Mouse (Mus musculus): ENCODE measurements around the gene Fbxo22. TPM values are rescaled to one million over a fixed set of nuclear protein-coding genes. Genes with fewer than 3 reads are reported as not detected.
"Not testable (repeated sequence)": the region's sequence is repeated elsewhere in the genome, so short reads cannot be mapped to it uniquely, and the experiment has no call there.

The Fbxo22 gene
- polyA plus RNA-seq, 1 experiment, result 22.1 TPM

DNA sequence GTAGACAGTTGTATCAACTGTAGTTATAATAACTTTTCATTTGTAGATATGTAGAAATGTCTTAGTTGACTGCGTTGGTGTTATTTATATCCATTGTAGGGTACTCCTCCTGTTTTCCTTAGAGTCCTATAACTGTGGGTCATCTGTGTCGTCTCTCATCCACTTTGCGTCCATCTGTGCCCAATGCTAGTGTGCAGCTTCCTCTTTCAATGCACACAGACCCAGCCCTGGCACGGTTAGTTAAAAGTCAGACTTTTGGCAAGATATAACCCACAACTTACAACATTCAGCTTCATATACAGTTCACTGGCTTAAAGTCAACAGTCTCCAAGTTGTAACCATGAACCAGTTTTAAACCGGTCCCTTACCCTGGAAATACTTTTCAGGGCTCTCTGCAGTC, 23.4 kb downstream of the Fbxo22 start:
- no peak overlapping the region for H3K4me2 ChIP-seq (ENCODE audit: low read depth)
- H3ac ChIP-seq (ENCODE audit: control insufficient read depth, insufficient read length), result no peak overlapping the region
- H3K27me3 ChIP-seq (ENCODE audit: control insufficient read depth, insufficient read depth, insufficient read length), result peaks cover 3% of the 10 kb centered on the region
- no peak overlapping the region for H3K4me3 ChIP-seq
- no peaks in the 10 kb centered on the region for H3K36me3 ChIP-seq (ENCODE audit: control insufficient read depth, insufficient read depth)
- TF ChIP-seq POLR2AphosphoS2 (IDR thresholded peaks at IDR 0.05; ENCODE audit: insufficient read length, low read depth) (no peak), USF1 (IDR thresholded peaks at IDR 0.05; ENCODE audit: low read depth) (no peak), E2F4 (IDR thresholded peaks at IDR 0.05; ENCODE audit: insufficient read depth) (no peak), TCF12 (IDR thresholded peaks at IDR 0.05; ENCODE audit: insufficient read depth, poor library complexity, severe bottlenecking) (no peak), POLR2A (IDR thresholded peaks at IDR 0.05; ENCODE audit: insufficient read length, low read depth) (no peak)
- no peaks in the 10 kb centered on the region for H3K79me2 ChIP-seq (ENCODE audit: control insufficient read depth, insufficient read depth)

DNA sequence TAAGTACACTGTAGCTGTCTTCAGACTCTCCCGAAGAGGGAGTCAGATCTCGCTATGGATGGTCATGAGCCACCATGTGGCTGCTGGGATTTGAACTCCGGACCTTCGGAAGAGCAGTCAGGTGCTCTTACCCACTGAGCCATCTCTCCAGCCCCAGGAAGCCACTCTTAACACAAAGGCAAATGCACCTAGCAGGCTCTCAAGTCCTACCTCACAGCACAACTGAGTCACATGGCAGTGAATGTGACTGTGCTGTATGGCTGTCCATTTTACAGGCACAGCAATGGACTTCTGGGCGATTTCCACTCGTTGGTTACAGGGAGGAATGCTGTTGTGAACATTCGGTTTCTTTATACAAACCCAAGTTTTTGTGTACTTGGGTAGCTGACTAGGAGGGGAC, 23.9 kb downstream of the Fbxo22 start:
- H3ac ChIP-seq (ENCODE audit: control insufficient read depth, insufficient read length), result no peak overlapping the region
- H3K36me3 ChIP-seq (ENCODE audit: control insufficient read depth, insufficient read depth), result no peaks in the 10 kb centered on the region
- no peaks in the 10 kb centered on the region for H3K79me2 ChIP-seq (ENCODE audit: control insufficient read depth, insufficient read depth)
- no peak overlapping the region for H3K4me2 ChIP-seq (ENCODE audit: low read depth)
- TF ChIP-seq POLR2A (IDR thresholded peaks at IDR 0.05; ENCODE audit: insufficient read length, low read depth), result no peak
- no peak for TF ChIP-seq MYOG (IDR thresholded peaks at IDR 0.05; ENCODE audit: control insufficient read depth in 1 of 3, insufficient read depth in 1 of 3, insufficient read length in 2 of 3, low read depth in 2 of 3)
- TF ChIP-seq E2F4 (IDR thresholded peaks at IDR 0.05; ENCODE audit: insufficient read depth), result no peak
- no peak overlapping the region for H3K4me3 ChIP-seq
- H3K27me3 ChIP-seq (ENCODE audit: control insufficient read depth, insufficient read depth, insufficient read length), result peaks cover 3% of the 10 kb centered on the region

DNA sequence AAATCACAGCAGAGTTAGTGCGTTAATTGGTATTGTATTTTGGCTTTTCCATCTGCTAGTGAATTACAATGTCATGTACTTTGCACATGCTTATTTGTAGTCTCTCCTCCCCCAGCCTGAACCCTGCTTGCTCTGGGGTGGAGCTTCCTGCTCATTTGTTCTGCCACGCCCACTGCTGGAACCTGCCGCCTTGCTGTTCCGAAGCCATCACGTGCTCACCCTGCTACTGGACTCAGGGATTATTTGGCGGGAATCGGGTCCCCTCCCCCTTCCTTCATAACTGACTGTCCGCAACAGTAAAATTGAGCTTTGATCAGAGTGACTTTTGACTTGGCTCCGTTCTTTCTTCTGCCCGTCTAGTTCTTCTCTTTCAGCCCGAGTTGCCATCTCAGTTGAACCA, 24.4 kb downstream of the Fbxo22 start:
- not testable (repeated sequence) for H3K4me2 ChIP-seq (ENCODE audit: low read depth); H3K4me3 ChIP-seq; H3K36me3 ChIP-seq (ENCODE audit: control insufficient read depth, insufficient read depth); H3ac ChIP-seq (ENCODE audit: control insufficient read depth, insufficient read length); H3K79me2 ChIP-seq (ENCODE audit: control insufficient read depth, insufficient read depth); H3K27me3 ChIP-seq (ENCODE audit: control insufficient read depth, insufficient read depth, insufficient read length)

DNA sequence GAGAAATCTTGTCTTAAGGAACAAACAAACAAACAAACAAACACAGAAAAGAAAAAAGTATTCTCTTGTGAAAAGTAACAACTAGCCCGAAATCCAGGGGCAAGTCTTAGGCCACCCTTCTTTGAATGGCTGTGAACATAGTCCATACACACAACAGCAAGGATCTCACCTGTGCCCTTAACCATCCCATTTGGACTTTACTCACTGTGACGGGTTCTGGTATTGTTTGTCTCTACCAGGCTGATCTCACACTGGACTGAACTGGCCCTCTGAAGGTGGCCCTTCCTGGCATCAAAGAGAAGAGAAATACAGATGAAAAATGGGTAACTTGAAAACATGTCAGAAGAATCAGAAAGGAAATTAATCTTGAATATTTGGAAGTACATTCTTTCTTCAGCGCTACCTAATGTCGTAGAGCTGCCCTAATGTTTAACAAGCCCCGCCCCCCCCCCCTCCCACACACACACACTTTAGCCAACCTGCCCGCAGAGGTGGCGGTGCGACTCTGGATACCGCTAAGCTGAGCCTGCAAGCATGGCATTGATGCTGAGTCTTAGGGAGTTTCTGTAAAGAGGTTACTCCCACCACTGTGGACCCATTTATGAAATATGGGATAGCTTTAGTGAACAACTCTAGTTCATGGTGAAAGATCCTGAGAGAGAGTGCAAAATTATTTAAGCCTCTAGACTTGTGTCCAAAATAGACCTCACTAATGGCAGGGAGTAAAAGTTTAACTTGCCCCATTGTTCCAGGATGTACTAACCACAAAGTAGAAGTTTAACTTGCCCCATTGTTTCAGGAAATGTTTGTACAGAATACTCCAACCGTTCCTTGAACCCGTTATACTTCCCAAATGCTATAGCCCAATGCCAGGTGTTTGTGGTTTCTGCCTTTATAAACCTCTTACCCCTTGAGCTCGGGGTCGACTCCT, 27.8 kb downstream of the Fbxo22 start:
- no peak overlapping the region for H3ac ChIP-seq (ENCODE audit: control insufficient read depth, insufficient read length)
- H3K27me3 ChIP-seq (ENCODE audit: control insufficient read depth, insufficient read depth, insufficient read length), result peaks cover 14% of the 10 kb centered on the region
- no peak for TF ChIP-seq MYOG (IDR thresholded peaks at IDR 0.05; ENCODE audit: control insufficient read depth in 1 of 3, insufficient read depth in 1 of 3, insufficient read length in 2 of 3, low read depth in 2 of 3)
- no peak for TF ChIP-seq TCF3 (IDR thresholded peaks at IDR 0.05; ENCODE audit: insufficient read length, low read depth)
- no peak for TF ChIP-seq MYOD1 (IDR thresholded peaks at IDR 0.05; ENCODE audit: control insufficient read depth in 1 of 3, insufficient read length in 2 of 3, low read depth in 2 of 3)
- TF ChIP-seq POLR2A (IDR thresholded peaks at IDR 0.05; ENCODE audit: insufficient read length, low read depth), result no peak
- no peak for TF ChIP-seq REST (IDR thresholded peaks at IDR 0.05; ENCODE audit: insufficient read depth, insufficient read length)
- TF ChIP-seq CEBPB (IDR thresholded peaks at IDR 0.05; ENCODE audit: insufficient read depth, poor library complexity, severe bottlenecking), result no peak
- H3K36me3 ChIP-seq (ENCODE audit: control insufficient read depth, insufficient read depth), result no peaks in the 10 kb centered on the region
- H3K4me3 ChIP-seq, result no peak overlapping the region
- no peaks in the 10 kb centered on the region for H3K79me2 ChIP-seq (ENCODE audit: control insufficient read depth, insufficient read depth)
- H3K4me2 ChIP-seq (ENCODE audit: low read depth), result no peak overlapping the region

DNA sequence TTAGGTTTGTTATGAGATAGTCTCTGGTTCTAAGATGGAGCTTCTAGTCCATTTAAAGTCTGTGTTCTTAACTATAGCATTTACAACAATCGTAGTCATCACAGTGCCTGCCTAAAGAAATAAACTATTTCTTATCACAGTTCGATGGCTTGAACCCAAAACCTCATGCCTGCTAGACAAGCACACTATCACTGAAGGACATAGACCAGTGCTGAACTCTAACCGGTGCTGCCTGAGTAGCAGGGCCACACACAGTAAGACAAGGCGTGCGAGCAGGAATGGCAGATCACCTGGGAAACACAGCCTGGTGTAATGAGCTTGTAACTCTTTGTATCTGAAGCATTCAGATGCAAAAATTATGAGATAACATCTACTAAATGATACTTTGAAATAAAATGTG, 32.1 kb downstream of the Fbxo22 start:
- Histone ChIP-seq H3K4me2 (ENCODE audit: low read depth) (no peak overlapping the region), H3K27me3 (ENCODE audit: control insufficient read depth, insufficient read depth, insufficient read length) (peaks cover 24% of the 10 kb centered on the region), H3K36me3 (ENCODE audit: control insufficient read depth, insufficient read depth) (no peaks in the 10 kb centered on the region), H3ac (ENCODE audit: control insufficient read depth, insufficient read length) (no peak overlapping the region), H3K4me3 (no peak overlapping the region), H3K79me2 (ENCODE audit: control insufficient read depth, insufficient read depth) (no peaks in the 10 kb centered on the region)
- no peak for TF ChIP-seq CEBPB (IDR thresholded peaks at IDR 0.05; ENCODE audit: insufficient read depth, poor library complexity, severe bottlenecking)
- no peak for TF ChIP-seq MYOG (IDR thresholded peaks at IDR 0.05; ENCODE audit: control insufficient read depth in 1 of 3, insufficient read depth in 1 of 3, insufficient read length in 2 of 3, low read depth in 2 of 3)
- TF ChIP-seq MYOD1 (IDR thresholded peaks at IDR 0.05; ENCODE audit: control insufficient read depth in 1 of 3, insufficient read length in 2 of 3, low read depth in 2 of 3), result no peak
- TF ChIP-seq E2F4 (IDR thresholded peaks at IDR 0.05; ENCODE audit: insufficient read depth), result no peak
- no peak for TF ChIP-seq MAX (IDR thresholded peaks at IDR 0.05; ENCODE audit: low read depth)
- TF ChIP-seq TCF12 (IDR thresholded peaks at IDR 0.05; ENCODE audit: insufficient read depth, poor library complexity, severe bottlenecking), result no peak
- TF ChIP-seq POLR2A (IDR thresholded peaks at IDR 0.05; ENCODE audit: insufficient read length, low read depth), result no peak

All from myocyte (in vitro differentiated cells).